Mouse (Mus musculus): ENCODE measurements around the gene Hmga1.
A peak's percentile ranks its signal among the peaks of the same experiment; 100 is the strongest.

Hmga1 gene

GRCm38 (mm10) chr17:27559596-27559995 is 3.3 kb downstream of the Hmga1 start:
- DNase-seq (ENCODE audit: low spot score in 2 of 2): no peak

- no peak for DNase-seq (ENCODE audit: low spot score in 2 of 2)
Measured at GRCm38 (mm10) chr17:27560926-27561480, 4.7 kb downstream of the Hmga1 start.

GRCm38 (mm10) chr17:27561809-27562526 is 5.7 kb downstream of the Hmga1 start:
- DNase-seq (ENCODE audit: low spot score in 2 of 2): no peak

GRCm38 (mm10) chr17:27563771-27564244 is 7.5 kb downstream of the Hmga1 start:
- no peak for DNase-seq (ENCODE audit: low spot score in 2 of 2)

- peak in 1 of 2 experiments; percentile 31 for DNase-seq (ENCODE audit: low spot score in 2 of 2)
Measured at GRCm38 (mm10) chr17:27564391-27565162, 8.3 kb downstream of the Hmga1 start.

GRCm38 (mm10) chr17:27565163-27565941 is 9.1 kb downstream of the Hmga1 start, which contains the start of gene AI413582:
TSS of gene AI413582 (minus strand) at chr17:27565756.
- peak; percentile 93 to 94 for DNase-seq (ENCODE audit: low spot score in 2 of 2)

GRCm38 (mm10) chr17:27565942-27566267 is 9.6 kb downstream of the Hmga1 start:
- DNase-seq (ENCODE audit: low spot score in 2 of 2): no peak

GRCm38 (mm10) chr17:27568228-27568627 is 11.9 kb downstream of the Hmga1 start:
- no peak for DNase-seq (ENCODE audit: low spot score in 2 of 2)

- no peak for DNase-seq (ENCODE audit: low spot score in 2 of 2)
Measured at GRCm38 (mm10) chr17:27571315-27571714, 15.0 kb downstream of the Hmga1 start.

GRCm38 (mm10) chr17:27573772-27574320 is 17.5 kb downstream of the Hmga1 start:
- DNase-seq (ENCODE audit: low spot score in 2 of 2): no peak

- DNase-seq (ENCODE audit: low spot score in 2 of 2): no peak
Measured at GRCm38 (mm10) chr17:27574470-27575115, 18.3 kb downstream of the Hmga1 start.

GRCm38 (mm10) chr17:27575116-27575776 is 18.9 kb downstream of the Hmga1 start:
- no peak for DNase-seq (ENCODE audit: low spot score in 2 of 2)

- no peak for DNase-seq (ENCODE audit: low spot score in 2 of 2)
Measured at GRCm38 (mm10) chr17:27576056-27576455, 19.8 kb downstream of the Hmga1 start.

GRCm38 (mm10) chr17:27577468-27577867 is 21.2 kb downstream of the Hmga1 start:
- DNase-seq (ENCODE audit: low spot score in 2 of 2): no peak

GRCm38 (mm10) chr17:27578487-27578886 is 22.2 kb downstream of the Hmga1 start:
- no peak for DNase-seq (ENCODE audit: low spot score in 2 of 2)

- no peak for DNase-seq (ENCODE audit: low spot score in 2 of 2)
Measured at GRCm38 (mm10) chr17:27579816-27580215, 23.5 kb downstream of the Hmga1 start.

GRCm38 (mm10) chr17:27580392-27581068 is 24.2 kb downstream of the Hmga1 start:
- DNase-seq (ENCODE audit: low spot score in 2 of 2): no peak

- no peak for DNase-seq (ENCODE audit: low spot score in 2 of 2)
Measured at GRCm38 (mm10) chr17:27583185-27583894, 27.0 kb downstream of the Hmga1 start.

GRCm38 (mm10) chr17:27586661-27587060 is 30.4 kb downstream of the Hmga1 start:
- DNase-seq (ENCODE audit: low spot score in 2 of 2): no peak
